Mouse (Mus musculus) testis, adult 2 months (tissue): Measurements from ENCODE around the gene Lhx5.

Source experiments
- CTCF ChIP-seq: fragments of 200-500 bp; IDR thresholded peaks from 2 replicates; pipeline ENCODE4 v1.5.1; 2012; ENCODE audit warnings: low read depth, mild to moderate bottlenecking, inconsistent platforms, low read length, moderate library complexity; ENCODE audit not compliant: control insufficient read depth, insufficient read depth, insufficient replicate concordance
- POLR2A ChIP-seq: fragments of 200-500 bp; IDR thresholded peaks from 2 replicates; pipeline ENCODE4 v1.6.1; 2012; ENCODE audit warnings: low read depth, mild to moderate bottlenecking, inconsistent platforms, low read length, moderate library complexity; ENCODE audit not compliant: control insufficient read depth

GRCm38 (mm10) chr5:120437986-120438385 lies 6.5 kb downstream of the Lhx5 start:
- no peak for TF ChIP-seq CTCF
- TF ChIP-seq POLR2A: no peak
